Mouse (Mus musculus) thymus, postnatal 10 days (tissue): ENCODE measurements around the gene Ncapg2.
A peak's percentile ranks its signal among the peaks of the same experiment; 100 is the strongest.

Source experiments
- DNase-seq, 2 experiments: peaks; one replicate each; pipeline ENCODE4 v3.0.0; 2021; ENCODE audit warnings: low spot score in 2 of 2

Ncapg2 gene

DNA sequence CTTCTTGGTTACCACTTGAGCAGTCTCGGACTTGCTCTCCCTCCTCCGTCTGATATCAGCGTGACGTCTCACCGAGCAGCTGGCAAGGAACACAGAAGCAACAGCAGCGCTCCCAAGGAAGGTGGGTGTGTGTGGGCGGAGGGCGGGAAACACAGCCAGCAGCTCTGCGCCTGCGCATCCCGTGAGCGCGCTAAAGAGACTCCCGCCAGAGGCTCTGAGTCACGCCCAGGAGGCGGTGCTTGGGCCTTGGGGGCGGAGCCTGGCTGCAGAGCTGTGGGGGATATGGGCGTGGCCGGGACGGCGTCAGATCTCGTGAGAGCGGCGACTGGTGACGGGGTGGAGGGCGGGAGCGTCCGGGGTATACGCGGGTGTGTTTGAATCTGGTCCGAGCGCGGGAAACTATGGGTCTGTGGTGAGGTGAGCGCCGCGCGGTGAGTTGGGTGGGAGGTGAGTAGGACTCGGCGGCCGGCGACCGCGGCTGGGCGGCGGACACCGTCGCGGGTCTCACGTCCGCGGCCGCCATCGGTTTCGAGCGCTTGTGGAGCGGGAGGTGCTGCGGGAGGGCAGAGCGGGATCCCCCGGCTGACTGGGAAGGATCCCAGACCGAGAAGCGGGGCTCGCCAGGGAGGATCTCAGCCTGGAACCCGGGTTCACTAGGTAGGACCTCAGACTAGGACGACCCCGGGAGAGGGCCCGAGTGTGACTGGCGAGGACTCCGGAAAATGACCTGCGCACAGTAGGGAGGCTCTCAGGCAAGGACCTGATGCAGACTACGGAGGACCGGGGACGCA, at the start of gene Ncapg2:
TSS of gene Ncapg2 (plus strand) at position 358 of the 791 bp plus-strand sequence.
- peak; percentile 99 to 100 for DNase-seq

DNA sequence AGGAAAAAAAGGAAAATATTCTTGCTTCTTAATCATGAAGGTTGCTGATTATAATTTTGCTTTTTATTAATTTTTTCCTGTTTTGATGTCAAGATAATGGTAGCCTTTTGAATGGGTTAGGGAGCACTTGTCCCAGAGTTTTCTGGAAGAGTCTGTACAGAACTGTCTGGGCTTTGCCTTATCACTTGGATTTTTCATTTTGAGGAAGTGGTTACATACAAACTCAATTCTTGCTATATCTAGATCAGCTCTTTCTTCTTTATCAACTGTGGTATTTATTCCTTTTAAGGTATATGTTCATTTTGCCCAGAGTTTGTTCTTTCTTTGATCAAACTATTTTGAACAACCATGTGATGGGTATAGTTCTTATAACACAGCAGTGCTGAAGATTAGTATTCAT, 43.1 kb upstream of the Ncapg2 start:
- DNase-seq: no peak

DNA sequence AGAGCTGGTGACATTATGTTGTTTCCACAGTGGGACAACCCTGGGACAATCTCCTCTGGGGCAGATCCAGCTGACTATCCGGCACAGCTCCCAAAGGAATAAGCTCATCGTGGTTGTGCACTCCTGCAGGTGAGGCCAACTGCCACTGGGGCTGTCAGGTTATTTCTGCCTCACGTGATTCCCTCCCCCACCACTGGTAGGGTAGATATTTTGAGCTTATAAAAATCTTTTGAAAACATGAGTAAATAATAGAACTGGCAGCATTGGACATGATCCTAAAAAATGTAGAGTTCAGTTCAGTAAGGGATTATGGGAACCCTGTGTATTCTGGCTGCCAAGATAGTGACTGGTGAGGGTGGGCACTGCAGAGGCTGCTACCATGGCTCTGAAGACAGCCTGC, 38.3 kb upstream of the Ncapg2 start:
- no peak for DNase-seq

DNA sequence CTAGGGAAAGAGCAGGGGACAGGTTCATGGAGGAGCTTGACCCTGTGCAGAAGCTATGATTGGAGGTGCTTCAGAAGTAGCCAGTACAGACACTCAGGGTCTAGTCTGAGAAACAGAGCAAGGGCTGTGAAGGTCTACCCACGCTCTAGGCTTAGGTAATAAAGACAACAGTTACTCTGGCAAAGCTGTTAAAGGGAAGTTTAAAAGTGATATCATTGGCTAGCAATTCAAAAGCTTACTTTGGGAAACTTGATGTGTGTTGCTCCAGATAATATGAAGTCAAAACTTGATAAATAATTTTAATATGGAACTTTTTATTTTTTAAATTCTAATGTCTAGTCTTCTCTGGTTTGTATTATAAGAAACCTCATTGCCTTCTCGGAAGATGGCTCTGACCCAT, 37.9 kb upstream of the Ncapg2 start:
- DNase-seq: no peak

DNA sequence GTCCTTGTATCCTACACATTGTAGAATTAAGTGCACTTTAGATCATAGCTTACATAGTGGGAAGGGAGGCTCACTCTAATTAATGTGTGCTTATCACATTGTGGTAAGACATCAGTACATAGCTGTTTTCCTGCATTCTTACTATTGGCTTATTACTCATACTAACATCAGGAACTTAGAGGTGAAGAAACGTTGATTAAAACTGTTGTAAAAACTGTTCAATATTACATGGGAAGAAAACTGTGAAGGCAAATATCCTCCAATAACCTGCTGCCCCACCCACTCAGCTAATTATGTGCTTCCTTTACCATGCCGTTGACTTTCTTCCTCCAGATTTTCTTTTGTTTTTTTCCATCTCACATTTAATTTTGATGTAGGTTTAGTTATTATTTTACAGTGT, 36.3 kb upstream of the Ncapg2 start:
- DNase-seq: no peak

DNA sequence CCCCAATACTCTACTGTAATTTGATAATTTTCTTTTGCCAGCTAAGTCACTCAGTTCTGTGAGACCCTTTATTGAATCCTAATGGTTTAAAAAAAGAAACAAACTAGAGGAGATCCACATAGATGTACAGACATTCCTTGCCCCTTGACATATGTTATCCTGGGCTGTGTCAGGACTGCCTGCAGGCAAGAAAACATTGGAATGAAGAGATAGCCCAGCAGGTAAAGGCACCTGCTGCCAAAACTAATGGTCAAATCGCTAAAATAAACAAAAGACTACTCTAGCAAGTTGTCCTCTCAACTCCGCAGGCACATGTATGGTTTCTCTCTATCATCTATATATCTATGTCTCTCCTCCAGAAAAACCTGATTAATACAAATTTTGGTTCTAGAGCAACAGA, 22.1 kb upstream of the Ncapg2 start:
- DNase-seq: no peak

DNA sequence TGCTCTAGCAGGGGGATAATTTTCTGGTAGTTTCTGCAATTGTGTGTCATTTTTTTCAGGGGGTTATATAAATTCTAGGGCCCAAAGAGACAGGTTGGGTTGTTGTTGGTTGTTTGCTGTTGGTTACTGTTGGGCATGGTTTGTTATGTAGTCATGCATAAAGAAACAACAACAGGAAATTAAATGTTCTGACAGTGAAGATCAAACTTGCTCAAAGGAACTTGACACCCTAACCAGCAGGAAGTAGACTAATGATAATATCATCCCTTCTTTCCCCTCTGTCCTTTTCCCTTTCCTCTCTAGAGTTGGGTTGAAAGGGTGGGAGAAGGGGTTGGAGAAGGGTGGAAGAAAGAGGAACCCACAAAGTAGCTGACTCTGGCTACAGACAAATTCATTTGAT, 21.2 kb upstream of the Ncapg2 start:
- no peak for DNase-seq

DNA sequence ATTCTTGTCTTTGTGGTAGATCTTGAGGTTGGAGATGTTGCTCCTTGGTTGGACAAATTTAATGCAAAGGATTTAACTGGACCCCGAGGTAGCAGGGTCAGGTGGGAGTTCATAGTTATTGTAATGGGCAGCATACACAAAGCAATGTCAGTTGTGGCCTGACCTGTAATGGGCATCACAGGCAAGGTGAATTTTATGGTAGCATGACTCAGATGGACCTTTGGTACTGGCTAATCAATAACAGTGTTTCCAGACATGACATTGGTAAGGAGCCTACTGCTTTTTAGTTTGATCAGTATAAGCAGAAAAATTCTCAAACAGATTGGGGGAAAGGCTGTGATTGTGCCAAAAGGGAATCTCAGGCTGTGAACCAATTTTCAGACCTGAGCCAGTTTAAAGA, 18.4 kb upstream of the Ncapg2 start:
- DNase-seq: no peak

DNA sequence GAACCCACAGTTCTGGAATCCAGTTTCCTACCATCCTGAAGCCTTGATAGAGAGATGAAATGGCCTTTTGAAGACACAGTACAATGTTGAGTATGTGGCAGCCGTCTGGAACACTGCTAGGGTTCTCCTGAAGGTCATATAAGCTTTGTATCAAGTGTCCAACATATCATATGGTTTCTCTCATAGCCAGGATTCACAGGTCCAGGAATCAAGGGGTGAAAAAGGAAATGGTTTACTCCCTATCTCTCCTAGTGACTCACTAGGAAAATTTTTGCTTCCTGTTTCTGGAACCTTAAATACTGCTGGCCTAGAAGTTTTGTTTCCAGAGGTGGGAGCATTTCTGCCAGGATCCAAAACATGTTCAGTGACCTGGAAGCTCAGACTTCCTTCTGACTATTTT, 15.3 kb upstream of the Ncapg2 start:
- no peak for DNase-seq

DNA sequence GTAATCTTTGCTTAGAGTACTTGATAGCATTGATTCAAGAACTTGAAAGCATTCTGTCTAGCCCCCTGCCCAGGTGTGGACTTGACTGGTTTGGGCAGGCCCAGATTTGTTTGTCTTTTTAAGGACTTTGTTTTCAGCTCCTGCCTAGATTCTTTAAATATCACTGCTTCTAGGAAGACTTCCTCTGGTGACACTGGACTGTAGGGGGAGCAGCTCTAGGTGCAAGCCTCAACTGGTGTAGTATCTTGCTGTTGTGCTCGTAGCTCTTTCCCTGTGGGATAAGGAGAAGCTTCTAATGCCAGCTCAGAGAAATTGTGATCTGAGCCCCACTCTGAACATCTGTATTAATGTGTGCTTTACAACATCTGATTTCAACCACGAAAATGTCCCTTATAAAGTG, 10.9 kb upstream of the Ncapg2 start:
- no peak for DNase-seq

DNA sequence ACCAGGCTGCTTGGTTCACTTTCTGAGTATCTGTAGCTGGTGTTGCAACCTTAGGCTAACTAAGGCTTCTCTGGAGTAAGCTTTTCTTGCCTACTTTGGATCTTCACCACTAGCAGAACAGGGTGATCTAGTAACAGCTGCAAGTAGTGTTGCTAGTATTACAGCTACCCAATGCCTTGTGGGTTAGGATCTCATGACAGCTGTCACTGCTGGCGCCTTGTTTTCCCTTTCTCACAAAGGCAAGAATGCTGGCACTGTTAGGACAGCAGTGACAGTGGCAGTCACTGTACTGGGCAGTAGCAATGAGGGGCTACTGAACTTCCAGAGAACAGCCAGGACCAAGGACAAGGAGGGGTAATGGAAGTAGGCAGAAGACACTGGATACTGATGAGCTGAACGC, 9.9 kb upstream of the Ncapg2 start:
- DNase-seq: no peak

DNA sequence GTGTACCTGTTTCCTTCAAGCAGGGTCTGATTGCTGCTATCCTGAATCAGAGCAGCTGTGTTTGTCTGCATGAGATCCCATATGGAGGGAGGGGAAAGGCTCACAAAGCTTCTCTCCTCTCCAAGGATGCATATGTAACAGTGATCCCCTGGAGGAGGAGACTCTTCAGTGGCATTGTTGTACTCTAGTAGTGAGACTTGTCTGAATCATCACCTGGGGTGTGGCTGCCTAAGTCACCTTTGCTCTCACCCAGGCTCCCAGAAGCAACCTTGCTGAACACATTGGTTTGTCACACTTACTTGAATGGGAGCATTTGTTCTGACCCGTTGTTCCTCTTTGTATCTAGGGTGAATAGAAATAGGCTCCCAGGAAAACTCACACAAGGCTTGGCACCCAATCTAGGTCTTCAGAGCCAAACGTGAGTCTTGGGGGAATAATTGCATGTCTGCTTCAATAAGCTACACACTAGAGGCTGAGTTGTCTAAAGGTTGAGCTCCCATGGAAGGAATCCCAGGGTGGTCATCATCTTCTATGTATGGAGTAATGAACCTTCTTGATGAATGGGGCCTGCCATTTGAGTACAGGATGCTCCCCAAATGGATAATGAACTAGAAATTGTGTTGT, 9.0 kb upstream of the Ncapg2 start:
- DNase-seq: no peak

DNA sequence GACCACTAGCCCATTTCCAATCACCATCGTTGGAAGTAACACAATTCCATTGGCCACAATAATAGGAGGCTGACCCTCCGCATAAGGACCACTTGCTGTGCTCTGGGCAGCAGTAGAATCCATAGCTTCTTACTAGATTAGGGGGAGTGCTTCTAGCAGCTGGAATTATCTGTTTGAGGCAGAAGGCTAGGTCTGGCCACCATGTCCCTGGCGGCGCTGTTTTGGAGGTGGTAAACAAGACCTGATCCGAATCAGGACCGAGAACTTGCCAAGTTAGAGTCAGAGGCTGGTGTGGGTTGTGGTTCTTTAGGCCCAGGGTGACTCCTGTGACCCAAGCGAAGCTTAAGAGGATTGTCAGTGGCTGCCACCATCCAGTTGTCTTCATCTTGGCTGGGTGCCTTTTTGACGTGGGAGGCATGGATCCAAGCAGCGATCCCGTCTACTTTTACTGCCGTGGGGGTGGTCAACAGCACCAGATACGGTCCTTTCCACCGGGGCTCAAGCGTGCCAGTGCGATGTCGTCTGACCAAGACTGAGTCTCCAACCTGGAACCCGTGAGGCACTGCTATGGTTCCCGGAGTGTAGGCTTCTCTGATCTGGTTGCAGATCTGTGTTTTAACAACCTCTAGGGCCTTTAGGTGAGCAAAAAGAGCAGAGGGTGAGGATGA, 1.1 kb upstream of the Ncapg2 start:
- peak; percentile 11 to 18 for DNase-seq

DNA sequence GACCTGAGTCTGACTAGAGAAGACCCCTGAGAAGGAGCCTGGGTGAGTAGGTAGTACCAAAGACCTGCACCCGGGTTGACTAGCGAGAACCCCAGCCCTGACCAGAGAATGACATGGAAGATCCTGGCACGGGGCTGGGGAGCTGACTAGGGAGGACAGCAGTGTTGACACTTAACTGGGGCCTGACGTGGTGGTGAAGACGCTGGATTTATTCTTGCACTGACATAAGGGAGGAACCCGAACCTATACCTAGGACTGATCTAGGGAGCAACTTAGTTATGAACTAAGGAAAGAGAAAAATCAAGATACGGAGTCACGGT, 594 bp downstream of the Ncapg2 start:
- DNase-seq: no peak

DNA sequence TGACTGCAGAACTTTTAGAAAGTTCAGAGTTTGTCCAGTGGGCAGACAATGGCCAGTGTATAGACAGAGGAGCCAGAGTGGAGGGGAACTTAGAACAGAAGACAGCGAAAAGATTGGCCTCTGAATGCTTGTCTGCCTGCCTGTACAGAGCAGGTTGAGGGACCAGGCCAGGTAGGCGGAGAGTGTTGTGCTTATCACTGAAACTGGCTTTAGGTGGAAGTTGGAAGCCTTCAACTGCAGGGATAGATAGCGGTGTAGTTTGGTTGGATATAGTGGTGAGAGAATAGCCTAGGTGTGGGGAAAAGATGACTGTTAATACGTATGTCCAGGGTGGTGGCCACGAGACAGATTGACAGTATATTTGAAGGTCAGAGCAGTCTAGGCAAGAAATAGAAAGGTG, 2.7 kb downstream of the Ncapg2 start:
- no peak for DNase-seq

DNA sequence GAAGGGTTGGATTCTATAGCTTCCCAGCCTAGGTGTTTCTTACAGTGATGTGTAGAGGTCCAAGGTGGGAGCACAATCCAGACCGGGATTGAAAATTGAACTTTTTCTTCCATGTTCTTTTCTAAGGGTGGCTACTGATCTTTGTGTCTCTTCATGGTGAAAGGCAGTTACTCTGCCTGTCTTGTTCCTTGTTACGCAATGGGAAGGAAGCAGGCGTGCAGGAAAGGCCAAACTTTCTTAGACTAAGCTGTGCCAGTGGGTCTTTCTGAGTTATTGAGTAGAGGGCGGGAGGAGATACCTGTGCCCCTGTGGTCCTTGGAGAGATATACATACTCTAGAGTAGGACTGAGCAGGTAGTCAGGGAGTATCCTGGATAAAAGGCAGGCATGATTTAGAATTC, 9.7 kb downstream of the Ncapg2 start:
- no peak for DNase-seq

DNA sequence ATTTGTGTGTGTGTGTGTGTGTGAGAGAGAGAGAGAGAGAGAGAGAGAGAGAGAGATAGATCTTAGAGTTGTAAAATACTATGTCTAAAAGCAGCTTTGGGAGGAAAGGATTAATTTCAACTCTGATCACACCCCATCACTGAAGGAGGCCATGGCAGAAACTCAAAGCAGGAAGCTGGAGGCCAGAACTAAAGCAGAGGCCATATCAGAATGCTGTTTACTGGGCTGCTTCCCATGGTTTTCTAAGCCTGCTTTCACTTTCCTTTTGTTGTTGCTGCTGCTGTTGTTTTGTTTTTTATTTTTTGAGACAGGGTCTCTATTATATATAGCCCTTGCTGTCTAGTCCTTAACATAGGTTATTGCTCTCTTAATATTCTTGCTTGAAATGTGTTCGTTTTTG, 11.3 kb downstream of the Ncapg2 start:
- no peak for DNase-seq

DNA sequence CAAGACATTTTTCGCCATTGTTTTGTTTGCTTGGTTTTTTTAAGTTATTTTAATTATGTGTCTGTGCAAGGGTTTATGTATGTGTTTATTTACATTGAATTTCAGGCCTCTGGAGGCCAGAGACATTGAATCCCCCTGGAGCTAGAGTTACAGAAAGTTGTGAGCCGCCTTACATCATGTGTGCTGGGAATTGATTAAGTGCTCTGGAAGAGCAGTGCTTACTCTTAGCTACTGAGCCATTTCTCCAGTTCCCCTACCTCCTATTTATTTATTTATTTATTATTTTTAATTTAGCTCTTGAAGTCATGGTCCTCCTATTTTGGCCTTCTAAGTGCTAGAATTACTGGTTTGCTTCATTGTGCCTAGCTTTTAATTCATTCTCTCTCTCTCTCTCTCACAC, 16.5 kb downstream of the Ncapg2 start:
- DNase-seq: no peak

DNA sequence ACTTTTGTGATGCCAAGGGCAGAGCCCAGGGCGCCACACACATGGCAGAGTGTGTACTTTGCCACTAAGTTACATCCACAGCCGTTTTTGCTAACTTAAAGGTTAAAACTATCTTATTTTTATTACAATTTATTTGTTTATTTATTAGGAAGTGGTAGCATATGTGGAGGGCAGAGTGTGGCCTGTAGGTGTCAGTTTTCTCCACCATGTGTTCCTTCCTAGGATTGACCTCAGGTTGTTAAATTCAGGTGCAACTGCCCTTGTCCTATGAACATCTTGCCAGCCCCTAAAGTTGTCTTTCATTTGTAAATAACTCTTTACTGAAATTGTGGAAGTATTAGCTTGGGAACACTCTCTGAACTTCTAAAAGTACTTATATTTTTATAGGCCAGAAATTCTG, 20.2 kb downstream of the Ncapg2 start:
- no peak for DNase-seq

DNA sequence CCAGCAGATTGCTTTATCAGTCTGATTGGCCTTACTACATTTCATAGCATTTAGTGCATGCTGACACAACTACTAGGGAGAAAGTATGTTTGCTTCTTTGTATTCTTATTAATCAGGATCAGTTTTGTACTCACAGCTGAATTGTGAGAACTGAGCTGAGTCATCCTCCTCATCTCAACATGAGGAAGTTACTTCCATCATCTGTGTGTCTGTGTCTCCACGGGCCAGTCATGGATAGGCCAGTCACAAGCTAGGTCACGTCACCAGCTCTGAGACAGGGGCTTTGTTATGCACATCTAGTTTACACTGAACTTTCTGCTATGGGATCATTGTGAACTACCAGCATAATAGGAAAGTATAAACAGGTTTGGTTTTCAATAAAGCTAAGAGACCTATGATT, 28.5 kb downstream of the Ncapg2 start:
- no peak for DNase-seq

DNA sequence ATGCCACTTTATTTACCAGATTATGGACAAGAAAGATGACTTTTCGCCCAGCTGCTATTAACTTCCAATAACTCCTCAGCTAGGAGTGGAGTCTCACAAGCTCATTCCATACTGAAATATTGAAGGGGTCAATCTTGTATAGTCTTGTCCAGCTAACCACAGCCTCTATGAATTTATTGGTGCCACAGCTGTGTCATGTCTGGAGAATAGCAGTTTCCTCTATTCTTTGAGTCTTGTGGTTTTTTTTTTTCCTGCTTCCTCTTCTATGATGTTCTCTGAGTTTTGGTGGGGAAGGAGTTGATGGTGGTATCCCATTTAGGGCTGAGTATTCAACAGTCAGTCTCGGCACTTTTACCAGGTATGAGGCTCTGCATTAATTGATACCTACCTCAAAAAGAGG, 30.0 kb downstream of the Ncapg2 start:
- DNase-seq: no peak

DNA sequence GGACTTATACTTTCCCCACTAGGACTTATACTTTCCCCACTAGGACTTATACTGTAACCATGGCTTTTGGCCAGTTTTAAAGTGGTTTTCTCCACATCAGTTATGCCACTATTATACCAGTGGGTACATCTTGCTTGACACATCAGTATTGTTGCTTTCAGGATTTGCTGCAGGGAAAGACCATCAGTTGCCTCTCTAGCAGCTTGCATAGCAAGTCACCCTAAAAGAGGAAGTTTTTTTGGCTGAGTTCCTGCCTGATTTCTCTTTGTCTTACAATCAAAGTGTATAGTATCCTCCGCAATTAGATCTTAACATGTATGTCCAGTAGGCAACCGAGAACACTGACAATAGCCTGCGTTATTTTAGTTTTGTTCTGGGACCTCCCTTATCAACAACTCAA, 30.9 kb downstream of the Ncapg2 start:
- no peak for DNase-seq

DNA sequence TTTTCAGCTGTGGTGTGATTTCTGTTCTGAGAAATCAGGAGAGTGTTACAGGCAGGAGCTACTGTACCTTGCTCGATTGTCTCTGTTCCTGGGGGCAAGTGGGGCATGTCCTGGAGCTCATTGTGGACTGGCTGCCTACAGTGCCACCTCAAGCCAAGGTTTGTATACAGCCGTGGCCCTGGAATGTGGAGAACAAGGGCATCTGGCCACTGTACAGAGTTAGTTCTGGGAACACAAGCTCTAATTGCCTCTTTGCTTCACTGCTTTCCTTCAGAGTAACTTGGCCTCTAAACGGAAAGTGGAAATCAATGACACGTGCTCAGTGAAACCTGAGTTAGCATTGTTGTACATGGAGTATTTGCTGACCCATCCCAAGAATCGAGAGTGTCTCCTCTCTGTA, 33.4 kb downstream of the Ncapg2 start:
- DNase-seq: no peak
